Mouse (Mus musculus) liver, postnatal 0 days (tissue): ENCODE data around the gene Pglyrp4.

Experiments
- CTCF ChIP-seq: sonication (generic); IDR thresholded peaks from 2 replicates; pipeline ENCODE4 v1.5.1; 2016; ENCODE audit warnings: antibody characterized with exemption, low read depth
- EP300 ChIP-seq: IDR thresholded peaks from 2 replicates; pipeline ENCODE4 v1.6.1; 2016; ENCODE audit warnings: antibody characterized with exemption, low read depth, mild to moderate bottlenecking

- TF ChIP-seq CTCF (no peak), EP300 (no peak)
These were observed 33.2 kb upstream of the Pglyrp4 start for GRCm38 (mm10) chr3:90693496-90693895.
